Mouse (Mus musculus) heart, adult 9 months (tissue): ENCODE data around the gene Hira.
"Not testable (repeated sequence)": the region's sequence is repeated elsewhere in the genome, so short reads cannot be mapped to it uniquely, and the experiment has no call there.

Source experiments
- DNase-seq, 2 experiments: peaks; one replicate each; pipeline ENCODE4 v3.0.0; 2022; ENCODE audit warnings: low spot score in 2 of 2

Hira gene

DNA sequence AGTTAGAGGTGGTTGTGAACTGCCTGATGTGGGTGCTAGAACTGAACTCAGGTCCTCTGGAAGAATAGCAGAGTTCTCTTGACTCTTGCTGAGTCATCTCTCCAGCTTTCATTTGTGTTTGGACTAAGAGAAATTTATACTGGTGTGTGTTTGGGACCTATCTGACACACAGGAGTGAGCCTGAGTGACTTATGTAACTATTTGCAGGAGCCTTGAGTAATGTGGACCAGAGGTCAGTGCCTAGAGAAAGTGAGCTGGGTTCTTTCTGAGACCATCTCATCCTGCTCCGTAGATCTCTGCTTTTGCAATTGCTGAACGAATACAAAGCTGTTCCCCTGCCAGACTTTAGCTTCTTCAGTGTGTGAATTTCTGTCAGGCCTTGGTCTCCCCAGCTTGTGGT lies 44.9 kb downstream of the Hira start:
- no peak for DNase-seq

DNA sequence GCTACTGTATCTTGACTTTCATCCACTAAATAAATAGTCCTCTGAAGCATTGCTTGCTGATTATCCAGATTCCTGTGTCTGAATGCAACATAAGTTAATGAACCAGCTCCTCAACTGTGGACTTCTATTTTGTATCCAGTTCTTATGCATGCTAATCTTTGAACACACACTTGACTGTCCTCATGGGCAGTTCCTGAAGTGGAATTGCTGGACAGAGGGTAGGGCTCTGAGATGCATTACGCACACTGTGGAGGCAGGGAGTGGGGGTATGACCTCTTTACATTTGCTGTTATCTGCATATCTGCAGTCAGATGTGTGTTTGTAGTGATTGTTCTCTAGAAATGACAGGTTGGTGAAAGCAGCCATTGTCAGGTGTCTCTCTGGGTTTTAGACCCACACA lies 51.1 kb downstream of the Hira start:
- no peak for DNase-seq

DNA sequence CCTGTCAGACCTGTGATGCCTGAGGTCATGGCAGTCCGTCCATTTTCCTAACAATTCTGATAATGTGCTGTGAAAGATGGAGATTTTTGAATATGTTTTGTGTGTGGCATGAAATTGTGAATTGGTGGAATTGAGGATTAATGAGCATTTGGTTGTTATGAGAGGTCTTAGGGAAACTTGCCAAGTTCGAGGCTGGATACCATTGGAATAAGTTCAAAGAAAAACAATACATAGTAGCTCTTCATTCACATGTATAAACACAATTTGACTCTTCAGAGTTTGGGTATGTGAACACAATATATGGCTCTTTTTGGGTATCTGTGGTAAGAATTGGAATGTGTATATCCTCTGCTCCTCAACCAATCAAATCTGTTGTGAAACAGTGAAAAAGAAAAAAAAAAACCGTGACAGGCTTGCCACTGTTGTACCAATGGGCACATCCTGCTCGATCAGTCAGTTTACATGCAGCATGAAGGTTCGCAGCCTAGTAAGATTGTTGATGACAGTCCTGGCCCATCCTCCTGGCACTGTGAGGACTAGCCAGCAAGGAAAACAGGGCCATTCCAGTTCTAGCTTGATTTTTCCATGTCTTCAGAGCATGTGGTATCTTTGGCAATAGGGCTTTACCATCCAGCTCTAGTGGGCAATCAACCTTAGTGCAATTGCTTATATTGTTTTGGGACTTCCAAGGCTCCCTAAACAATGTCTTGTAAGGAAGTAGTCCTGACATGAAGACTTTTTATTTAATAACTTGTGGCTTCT lies 61.7 kb downstream of the Hira start:
- no peak for DNase-seq

DNA sequence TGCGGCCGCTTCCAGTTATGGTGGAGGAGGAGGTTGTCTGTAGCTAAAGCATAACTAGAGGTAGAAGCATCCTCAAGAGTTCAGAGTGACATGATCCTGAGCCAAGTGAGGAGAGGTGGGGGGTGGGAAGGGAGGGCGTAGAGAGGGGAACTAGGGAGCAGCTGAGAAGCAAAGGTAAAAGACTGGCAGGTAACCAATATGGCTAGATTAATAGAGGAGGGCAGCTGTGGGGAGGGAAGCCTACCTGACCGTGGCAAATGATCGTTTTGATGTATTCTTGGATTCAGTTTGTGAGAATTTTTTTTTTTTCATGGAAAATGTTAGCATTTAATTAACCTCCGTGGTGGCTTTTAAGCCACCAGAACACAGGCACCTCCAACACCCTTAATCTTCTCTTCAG lies 67.1 kb downstream of the Hira start:
- DNase-seq = no peak

DNA sequence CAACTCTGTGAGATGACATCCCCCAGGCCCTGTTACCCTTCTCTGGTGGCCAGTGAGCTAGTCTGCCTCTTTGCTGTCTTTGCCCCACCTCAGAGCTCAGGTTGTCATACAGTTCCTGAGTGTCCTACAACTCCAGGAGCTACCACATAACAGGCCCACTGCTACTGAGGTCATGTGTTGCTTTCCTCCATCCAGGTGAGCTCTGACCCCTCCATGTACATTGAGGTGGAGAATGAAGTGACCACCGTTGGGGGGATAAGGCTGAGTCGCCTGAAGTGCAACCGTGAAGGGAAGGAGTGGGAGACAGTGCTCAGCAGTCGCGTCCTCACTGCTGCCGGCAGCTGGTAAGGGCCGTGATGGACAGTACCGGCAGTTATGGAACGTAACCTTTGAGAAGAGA lies 72.1 kb downstream of the Hira start:
- no peak for DNase-seq

DNA sequence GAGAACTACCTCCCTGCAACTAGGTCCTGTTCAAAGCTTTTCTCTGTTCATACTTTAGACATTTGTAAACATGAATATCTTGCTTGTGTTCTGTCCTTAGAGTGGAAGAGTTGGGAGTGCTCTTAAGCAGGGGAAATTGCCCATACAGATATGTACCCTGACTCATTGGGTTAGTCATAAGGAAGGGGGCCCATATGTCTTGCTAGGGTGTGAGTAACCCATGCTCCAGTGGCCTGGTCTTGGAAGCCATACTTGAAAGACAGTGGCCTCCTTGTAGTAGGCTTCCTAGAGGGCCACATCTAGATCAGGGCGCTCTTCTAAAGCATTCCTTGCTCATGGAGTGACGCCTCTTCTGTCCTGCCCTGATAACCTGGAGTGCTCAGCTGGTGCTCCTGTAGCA lies 73.5 kb downstream of the Hira start:
- DNase-seq = no peak

DNA sequence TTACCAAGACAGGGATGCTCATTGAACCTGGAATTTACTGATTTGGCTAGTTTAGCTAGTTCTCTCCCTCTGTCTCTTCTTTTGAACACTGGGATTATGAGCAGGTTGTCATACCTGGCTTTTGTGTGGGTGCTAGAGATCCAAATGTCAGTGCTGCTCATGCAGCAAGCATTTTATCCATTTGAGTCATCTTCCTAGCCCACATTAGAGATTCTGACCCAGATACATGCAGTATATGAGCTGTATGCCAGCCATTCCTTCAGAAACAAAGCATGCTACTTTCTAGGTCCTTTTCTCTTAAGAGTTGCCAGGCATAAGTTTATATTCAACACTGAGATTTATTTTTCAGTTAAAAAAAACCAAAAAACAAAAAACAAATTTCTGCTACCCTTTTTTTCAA lies 76.0 kb downstream of the Hira start:
- DNase-seq = no peak

DNA sequence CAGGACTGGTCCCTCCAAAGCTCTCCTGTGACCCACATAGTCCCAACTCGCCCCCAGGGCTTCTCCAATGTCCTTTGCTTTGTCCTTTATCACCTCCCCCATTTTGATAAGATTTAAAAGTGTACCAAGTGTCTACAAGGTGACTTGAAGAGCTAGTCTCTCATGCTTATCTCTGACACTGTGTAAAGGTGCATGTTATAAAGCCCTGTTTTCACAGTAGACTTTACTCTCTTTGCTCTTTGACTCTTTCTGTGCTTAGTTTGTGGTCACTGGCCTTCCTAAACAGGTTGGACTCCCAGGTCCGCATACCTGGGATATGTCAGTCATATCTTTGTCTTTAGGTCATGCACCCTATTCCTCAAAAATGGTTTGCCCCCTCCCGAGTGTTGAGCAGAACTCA lies 78.2 kb downstream of the Hira start:
- DNase-seq = no peak

DNA sequence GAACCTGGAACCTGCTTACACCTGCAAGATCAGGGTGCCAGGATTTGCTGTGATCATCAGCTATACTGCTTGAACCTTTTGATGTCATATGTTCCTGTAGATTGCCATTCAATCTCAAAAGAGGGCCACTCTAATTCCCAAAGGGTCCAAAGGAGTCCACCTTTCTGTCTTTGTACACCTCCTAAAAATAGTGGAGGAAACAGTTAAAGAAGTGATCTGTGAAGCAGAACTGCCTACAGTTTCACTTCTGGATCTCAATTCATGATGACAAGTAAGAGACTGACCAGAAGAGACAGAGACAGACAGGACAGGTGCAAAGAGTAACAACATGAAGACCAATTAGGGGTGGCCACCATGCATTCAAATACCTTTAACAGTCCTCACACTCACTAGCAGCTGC lies 86.6 kb downstream of the Hira start:
- DNase-seq = no peak

DNA sequence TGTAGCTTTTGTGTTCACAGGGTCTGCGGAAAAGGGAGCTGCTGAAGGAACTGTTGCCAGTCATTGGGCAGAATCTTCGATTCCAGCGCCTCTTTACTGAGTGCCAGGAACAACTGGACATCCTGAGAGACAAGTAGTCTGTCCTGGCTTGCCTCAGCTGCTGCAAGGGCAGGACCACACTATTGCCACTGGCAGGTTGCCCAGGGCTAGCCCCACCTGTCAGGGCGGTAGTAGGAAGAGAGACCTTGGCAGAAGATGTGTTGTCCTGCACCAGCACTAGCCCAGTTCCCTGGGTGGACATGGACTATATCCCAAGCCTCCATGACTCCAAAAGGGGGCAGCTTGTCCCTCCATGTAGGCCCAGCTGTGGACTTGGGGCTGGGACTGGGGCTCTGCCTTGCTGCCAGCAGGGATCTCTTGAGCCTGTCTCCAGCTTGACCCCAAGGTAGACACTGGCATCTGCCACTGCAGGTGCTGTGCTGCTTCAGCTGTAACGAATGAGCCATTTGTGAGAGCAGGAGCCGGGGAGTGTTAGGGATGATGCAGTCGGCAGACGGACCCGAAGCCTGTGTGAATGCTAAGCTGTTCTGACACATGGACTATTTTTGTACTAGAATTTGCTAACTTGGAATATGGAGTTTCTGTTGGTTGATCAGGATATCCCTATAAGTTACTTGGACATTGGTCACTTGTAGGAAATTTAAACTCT lies 92.7 kb downstream of the Hira start:
- no peak for DNase-seq

DNA sequence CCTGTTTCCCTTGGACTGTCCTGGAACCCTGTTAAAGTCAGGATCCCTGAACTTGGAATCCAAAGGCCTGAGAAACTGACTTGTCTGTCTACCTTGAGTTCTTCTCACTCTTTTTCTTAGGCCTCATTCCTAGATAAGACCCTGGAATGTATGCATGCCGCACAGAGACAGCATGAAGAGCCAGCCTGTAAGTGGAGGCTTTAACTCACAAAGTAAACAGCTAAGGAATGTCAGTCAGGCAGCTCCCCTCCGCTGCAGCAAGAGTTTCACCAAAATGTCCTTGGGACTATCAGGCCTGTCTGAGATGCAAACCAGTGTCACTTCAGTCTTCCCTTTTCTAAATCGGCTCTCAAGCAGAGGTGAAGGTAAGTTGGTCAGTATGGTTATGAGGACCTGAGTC lies 94.0 kb downstream of the Hira start:
- no peak for DNase-seq

DNA sequence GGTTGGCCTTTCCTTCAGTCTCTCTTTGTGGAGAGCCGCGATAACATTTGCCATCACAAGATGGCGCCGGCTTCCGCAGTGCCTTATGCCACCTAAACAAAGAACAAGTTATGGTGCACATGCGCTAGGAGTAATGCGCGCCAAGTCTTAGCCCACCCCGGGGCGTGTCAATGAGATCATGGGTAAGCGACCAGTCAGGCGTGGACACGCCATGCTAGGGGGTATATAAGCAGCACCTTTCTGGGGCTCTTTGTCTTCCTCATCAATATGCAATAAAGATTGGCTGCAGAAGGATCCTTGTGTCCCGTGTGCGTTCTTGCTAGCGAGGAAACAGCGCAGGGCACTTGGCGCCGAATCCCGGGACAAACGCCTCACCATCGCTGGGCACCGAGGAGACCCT lies 98.8 kb downstream of the Hira start:
- DNase-seq = not testable (repeated sequence)

DNA sequence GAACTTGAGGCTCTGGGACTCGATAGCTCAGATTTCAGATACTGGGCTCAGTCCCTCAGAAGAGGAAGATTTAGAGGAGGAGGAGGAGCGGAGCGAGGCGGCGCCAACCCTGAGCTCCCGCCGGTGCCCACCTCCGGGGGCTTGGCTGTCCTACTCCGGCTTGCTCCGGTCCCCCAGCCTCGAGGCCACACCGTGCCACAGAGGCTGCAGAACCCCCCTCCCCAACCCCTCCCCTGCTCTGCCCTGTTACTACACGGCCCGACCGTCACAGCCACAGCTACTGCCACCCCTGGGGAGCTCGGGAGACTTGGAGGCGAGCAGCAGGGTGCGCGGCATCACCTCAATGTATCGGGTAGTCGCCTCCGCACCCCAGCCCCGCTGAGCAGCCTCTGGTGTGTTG lies 99.5 kb downstream of the Hira start:
- DNase-seq = no peak

DNA sequence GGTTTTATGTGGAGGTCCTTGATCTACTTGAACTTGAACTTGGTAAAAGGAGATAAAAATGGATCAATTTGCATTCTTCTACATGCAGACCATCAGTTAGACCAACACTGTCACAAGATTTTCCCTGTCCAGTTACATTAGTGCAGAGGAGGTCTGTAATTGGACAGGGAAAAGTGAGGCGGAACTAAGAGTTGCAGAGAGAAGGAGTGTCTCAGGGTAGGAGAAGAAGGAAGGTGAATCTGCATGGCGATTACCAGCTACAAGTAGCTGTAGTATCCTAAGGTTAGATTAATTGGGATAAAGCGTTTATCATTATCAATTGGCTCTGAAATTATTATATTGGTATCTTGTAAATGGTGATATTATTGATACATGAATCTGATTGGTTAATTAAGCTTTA lies 109.5 kb downstream of the Hira start:
- no peak for DNase-seq

DNA sequence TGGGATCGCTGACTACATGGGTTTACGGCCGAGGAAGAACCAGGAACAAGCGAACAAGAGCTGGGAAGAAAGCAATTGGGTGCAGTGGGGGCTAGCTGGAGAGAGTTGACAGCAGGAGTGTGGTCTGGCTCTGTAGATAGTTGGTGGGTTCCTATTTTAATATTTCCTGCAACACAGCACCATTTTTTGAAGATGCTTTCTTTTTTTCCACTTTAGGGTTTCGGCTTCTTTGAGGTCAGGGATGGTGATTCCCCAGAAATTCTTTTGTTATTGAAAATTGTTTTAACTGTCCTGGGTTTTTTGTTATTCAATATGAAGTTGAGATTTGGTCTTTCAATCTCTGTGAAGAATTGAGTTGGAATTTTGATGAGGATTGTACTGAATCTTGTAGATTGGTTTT lies 110.0 kb downstream of the Hira start:
- no peak for DNase-seq

DNA sequence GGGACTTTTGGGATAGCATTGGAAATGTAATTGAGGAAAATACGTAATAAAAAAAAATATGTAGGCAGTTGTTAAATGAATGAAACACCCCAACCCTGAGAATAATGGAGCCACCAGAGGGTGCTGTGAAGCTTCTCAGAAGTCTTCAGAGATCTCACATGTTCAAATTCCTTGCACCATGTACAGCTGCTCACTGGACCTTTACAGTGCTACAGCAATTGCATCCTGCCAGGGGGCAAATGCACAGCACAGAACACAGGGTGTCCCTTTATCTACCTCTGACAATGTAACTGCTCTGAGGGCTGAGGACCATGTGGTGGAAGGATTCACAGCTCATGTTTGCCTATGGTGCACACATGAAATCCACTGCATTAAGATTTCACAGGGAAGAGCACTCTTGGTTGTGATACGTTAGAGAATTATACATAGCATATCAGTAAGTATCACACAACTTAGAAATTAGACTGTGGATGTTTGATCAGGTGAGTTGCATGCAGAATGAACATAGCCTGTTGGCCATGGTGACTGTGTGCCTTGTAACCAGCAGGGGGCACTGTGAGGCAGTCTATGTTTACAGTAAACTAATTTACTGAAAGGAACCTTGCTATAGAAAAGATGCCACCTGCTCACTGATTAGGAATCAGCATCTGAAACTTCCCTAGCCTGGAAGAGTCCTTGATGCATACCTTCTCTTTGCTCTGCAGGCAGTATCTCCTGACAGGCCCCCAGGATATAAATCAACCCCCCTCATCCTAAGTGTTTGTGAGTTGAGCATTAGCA lies 126.0 kb downstream of the Hira start:
- DNase-seq = not testable (repeated sequence)

DNA sequence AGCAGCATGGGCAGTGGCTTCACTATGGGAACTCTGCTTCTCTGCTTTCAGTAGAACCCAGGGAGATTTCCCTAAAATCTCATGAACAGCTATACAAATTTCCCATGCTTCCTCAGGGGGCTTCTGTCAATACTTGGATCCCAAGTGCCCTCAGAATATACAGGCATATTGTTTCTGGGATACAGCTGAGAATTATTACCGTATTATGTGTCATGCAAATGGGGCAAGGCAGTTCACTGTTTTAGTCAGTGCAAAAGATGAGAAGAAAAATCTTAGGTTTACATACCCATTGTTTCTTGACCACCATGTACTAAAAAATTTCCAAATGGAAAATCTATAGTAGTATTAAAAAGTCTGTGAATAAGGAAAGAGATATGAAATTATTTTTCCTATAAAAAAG lies 126.9 kb downstream of the Hira start:
- DNase-seq = no peak

DNA sequence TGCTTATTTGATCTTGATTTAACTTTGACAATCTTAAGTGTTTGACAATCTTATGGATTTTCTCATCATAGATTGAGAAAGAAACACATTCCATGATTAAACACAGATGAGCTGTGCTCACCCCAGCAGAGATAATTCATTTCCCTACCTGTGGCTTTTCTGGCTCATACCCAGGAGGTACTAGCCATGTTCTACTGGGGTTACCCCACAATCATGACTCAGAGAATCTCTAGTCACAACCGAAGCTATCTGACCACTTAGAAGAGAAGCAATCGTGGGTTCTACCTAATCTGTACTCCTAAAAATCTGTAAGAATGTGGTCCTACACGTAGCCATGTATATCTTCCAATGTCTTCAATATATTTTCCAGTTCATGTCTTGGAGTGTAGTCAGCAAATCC lies 128.5 kb downstream of the Hira start:
- no peak for DNase-seq

DNA sequence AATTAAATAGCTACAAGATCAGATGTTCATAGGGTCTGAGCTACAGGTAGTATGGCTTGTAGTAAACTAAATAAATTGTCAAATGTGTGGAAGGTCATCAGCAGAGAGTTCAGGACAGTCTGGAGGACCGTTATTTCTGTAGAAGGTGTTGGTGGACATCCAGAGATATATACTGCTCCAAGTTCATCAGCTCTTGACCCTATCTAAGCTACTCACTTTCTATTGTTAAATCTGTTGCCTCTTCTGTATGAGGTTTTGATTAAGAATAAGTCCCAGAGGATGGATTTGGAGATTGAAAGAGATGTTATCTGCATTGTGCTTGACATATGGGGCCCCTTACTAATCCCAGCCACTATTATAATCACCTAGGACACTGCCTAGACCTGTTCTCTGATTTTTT lies 129.9 kb downstream of the Hira start:
- DNase-seq = no peak

DNA sequence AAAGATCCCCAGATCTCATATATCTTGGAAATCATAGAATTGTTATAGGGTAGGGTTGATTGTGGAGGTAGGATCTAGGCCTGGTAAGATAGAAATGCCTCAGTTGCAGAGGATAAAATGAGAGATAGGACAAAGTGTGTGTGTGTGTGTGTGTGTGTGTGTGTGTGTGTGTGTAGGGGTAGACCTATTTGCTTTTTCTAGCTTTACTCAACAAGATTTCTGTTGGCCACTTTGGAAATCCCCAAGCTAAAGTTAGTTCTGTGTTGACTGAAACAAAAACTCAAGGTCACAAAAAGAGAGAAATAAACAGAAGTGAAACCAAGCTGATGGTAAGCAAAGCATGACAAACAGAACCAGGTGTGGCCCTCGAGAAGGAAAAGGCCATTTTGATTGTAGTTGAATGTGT lies 130.4 kb downstream of the Hira start:
- peak in 1 of 2 experiments; percentile 7 for DNase-seq

DNA sequence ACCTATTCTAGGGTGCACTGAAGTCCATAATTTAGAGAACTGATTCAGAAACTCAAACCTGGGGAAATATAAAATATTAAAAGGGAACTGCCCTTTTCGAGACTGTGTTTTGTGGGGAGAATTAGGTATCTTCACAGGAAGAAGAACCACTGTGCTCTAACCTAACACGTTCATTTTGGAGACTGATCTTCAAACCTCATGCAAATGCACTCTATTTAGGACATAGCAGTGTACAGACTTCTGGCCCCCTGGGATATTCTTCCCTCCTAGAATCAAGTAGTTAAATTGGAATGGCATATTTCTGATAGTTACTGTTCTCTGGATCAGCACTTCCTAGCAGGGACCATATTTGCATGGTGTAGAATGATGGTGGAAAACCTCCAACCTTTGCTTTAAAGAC lies 133.9 kb downstream of the Hira start:
- no peak for DNase-seq

DNA sequence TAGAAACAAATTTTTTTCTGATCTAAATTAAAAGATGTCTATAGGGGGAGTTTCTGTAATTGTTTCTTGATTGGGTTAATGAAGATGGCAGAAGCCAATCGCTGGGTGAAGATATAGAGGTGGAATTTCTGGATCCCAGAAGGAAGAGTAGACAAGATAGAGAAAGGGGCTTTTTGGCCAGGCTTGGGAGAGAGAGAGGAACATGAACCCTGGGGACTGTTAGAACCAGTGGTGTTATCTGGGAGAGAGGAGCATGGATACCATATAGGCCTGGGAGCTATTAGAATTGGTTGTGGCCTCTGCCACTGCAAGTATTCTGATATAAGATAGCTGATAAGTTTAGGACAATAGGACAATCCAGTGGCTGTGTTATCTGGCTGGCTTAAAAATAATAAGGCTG lies 136.7 kb downstream of the Hira start:
- no peak for DNase-seq

DNA sequence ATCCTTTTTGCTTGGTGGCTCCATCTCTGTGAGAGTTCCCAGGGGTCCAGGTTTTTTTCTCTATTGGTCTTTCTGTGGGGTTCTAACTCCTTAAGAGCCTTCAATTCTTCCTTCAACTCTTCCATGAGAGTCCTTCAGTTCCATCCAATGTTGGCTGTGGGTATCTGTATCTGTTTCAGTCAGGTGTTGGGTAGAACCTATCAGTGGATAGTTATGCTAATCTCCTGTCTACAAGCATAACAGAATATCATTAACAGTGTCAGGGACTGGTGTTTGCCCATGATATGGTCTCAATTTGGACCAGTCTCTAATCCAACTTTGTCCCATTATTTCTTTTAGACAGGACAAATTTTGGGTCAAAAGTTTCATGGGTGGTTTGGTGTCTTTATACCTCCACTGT lies 137.8 kb downstream of the Hira start:
- DNase-seq = no peak
